Mouse (Mus musculus) stomach, embryonic 14.5 days (tissue): ENCODE measurements around the gene Prkcb. TPM values are rescaled to one million over a fixed set of nuclear protein-coding genes. Genes with fewer than 3 reads are reported as not detected.

ENCODE experiments used
- ATAC-seq: fragments of 200-750 bp; cut with Nextera tagmentation; 2 replicates; pipeline ENCODE4 v1.8.0; 2017; ENCODE audit warnings: low read depth, moderate TSS enrichment; ENCODE audit not compliant: insufficient number of reproducible peaks, insufficient read depth, low FRiP score
- H3K27ac ChIP-seq: fragments of 300-500 bp; sonication (generic); 2 replicates; pipeline ENCODE4 v1.5.1; 2014; ENCODE audit warnings: mild to moderate bottlenecking, low read length, moderate library complexity, mixed read lengths
- H3K27me3 ChIP-seq: fragments of 300-500 bp; sonication (generic); 2 replicates; pipeline ENCODE4 v1.6.1; 2014; ENCODE audit warnings: low read length, control low read depth, mixed read lengths; ENCODE audit not compliant: control insufficient read depth, insufficient read depth
- H3K36me3 ChIP-seq: fragments of 300-500 bp; sonication (generic); 2 replicates; pipeline ENCODE4 v1.6.1; 2014; ENCODE audit warnings: mild to moderate bottlenecking, control low read depth, low read length, moderate library complexity, mixed read lengths; ENCODE audit not compliant: control insufficient read depth, insufficient read depth
- H3K4me1 ChIP-seq: fragments of 300-500 bp; sonication (generic); 2 replicates; pipeline ENCODE4 v1.6.1; 2014; ENCODE audit warnings: low read length, control low read depth, mixed read lengths; ENCODE audit not compliant: control insufficient read depth, insufficient read depth
- H3K4me2 ChIP-seq: fragments of 300-500 bp; sonication (generic); replicated peaks from 2 replicates; pipeline ENCODE4 v1.6.1; 2014; ENCODE audit warnings: low read depth, low read length, control low read depth
- H3K4me3 ChIP-seq: fragments of 300-500 bp; sonication (generic); 2 replicates; pipeline ENCODE4 v1.5.1; 2014; ENCODE audit warnings: low read depth, low read length, control low read depth
- H3K9ac ChIP-seq: fragments of 300-500 bp; sonication (generic); replicated peaks from 2 replicates; pipeline ENCODE4 v1.6.1; 2014; ENCODE audit warnings: low read depth, mild to moderate bottlenecking, control low read depth, low read length, moderate library complexity, mixed read lengths
- H3K9me3 ChIP-seq: fragments of 300-500 bp; sonication (generic); 2 replicates; pipeline ENCODE4 v1.6.1; 2016; ENCODE audit warnings: low read depth, low read length, control low read depth; ENCODE audit not compliant: control insufficient read depth
- WGBS: fragments of 180-500 bp; shearing (Covaris S2); extraction: QIAGEN DNeasy Blood & Tissue Kit; methylation state at CpG from one replicate; pipeline ENCODE4 v1.1.7; 2014; 5-methylcytosine and 5-hydroxymethylcytosine counted together
- polyA plus RNA-seq: library from polyadenylated mRNA; unstranded; fragments of >200 nt; fragmentation: Nextera tagmentation; extraction: Ambion mirVana; gene quantifications from 2 replicates; pipeline ENCODE4 v1.2.1, GENCODE M21; 2014

Prkcb gene
- polyA plus RNA-seq, 1 experiment from 2014 or later, result 18.4 TPM

DNA sequence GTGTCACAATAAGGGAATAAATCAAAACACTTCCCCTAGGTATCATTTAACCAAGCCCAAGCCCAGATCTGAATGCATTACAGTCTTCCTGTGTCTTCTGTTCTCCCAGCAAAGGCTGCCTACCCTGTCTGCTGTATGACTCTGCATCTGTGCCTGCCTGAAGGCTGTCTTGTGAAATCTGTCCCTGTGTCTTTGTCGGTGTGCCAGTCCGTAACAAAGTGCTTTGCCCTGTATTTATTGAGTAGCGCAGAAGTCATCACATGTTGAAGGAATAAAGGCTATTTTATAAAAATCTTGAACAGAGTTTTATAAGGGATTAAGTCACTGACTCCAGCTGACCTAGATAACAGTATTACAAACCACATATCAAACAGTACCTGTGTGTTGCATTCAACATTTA is 368.1 kb downstream of the Prkcb start:
- H3K4me3 ChIP-seq, result no peak overlapping the region
- ATAC-seq, result no peak
- H3K27ac ChIP-seq, result no peak overlapping the region
- no peak overlapping the region for H3K4me2 ChIP-seq
- no peaks in the 10 kb centered on the region for H3K9me3 ChIP-seq
- H3K27me3 ChIP-seq, result no peaks in the 10 kb centered on the region
- no peaks in the 10 kb centered on the region for H3K36me3 ChIP-seq
- H3K4me1 ChIP-seq, result no peaks in the 10 kb centered on the region
- 91% methylated on average over 3 of the region's 3 CpGs for WGBS
- H3K9ac ChIP-seq, result no peak overlapping the region

DNA sequence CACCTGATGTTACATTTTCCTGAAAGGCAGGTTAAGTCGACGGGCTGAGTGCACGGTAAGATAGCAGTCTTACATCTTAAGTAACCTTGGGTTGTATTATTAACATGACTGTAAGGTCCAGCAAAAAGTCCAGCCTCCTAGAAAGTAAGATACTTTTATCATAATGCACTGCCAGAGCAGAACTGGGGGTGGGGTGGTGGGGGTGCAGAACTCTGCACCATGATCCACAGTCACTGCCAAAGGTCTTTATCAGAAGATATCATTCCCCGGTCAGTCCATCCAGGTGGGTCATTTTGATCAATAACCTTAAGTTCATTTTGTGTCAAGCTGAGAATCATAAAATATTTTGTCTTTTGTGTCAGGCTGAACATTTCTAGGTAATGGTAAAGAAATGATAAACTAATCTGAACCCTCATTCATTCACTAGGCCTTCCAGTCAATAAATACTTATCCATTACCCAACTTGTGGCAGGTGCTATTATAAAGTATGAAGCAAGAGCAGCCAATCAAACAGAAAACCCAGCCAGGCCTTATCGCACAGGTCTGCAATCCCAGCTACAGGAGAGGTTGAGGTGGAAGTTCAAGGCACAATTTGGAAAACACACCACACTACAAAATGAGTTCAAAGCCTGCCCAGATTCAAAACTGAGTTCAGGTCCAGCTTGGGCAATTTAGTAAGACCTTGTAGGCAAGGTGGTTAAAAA is 369.0 kb downstream of the Prkcb start:
- no peak overlapping the region for H3K9ac ChIP-seq
- ATAC-seq, result no peak
- H3K4me3 ChIP-seq, result no peak overlapping the region
- H3K36me3 ChIP-seq, result no peaks in the 10 kb centered on the region
- H3K4me1 ChIP-seq, result no peaks in the 10 kb centered on the region
- 78% methylated on average over 5 of the region's 5 CpGs for WGBS
- H3K9me3 ChIP-seq, result no peaks in the 10 kb centered on the region
- H3K4me2 ChIP-seq, result no peak overlapping the region
- no peaks in the 10 kb centered on the region for H3K27me3 ChIP-seq
- no peak overlapping the region for H3K27ac ChIP-seq

DNA sequence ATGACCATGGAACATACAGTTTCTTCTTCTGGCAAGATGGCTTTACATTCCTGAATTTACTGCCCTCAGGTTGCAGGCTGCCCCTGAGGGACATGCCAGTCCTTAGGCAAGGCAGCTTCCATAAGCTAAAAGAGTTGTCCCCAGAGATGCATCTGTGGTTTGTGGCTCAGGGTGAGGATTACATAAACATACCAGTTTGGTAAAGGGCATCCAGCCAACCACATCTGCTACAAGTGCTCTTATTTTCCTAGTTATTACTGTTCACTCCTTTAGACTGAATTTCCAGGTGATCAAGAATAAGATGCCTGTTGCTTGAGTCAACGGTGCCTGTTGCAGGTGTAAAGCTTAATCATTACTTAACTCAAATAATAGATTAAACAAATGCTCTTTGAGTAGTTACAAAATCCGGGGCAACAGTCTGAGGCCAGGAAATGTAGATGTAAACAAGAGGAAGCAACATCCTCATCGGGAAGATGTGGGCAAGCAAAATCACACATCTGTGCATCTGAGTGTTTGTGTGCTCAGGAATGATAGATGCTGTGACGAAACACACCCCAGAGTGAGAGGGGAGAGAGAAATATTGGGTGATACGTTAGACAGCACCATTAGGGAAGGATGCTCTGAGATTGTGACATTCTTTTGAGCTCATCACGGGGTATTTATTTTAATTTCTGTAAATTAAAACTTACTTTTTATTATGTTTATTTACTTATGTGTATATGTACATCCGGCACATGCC is 376.9 kb downstream of the Prkcb start:
- H3K4me3 ChIP-seq, result no peak overlapping the region
- no peaks in the 10 kb centered on the region for H3K36me3 ChIP-seq
- H3K9me3 ChIP-seq, result no peaks in the 10 kb centered on the region
- no peak overlapping the region for H3K27ac ChIP-seq
- ATAC-seq, result no peak
- no peaks in the 10 kb centered on the region for H3K27me3 ChIP-seq
- no peak overlapping the region for H3K4me2 ChIP-seq
- WGBS, result 57% methylated on average over 7 of the region's 7 CpGs
- H3K9ac ChIP-seq, result no peak overlapping the region
- H3K4me1 ChIP-seq, result no peaks in the 10 kb centered on the region

DNA sequence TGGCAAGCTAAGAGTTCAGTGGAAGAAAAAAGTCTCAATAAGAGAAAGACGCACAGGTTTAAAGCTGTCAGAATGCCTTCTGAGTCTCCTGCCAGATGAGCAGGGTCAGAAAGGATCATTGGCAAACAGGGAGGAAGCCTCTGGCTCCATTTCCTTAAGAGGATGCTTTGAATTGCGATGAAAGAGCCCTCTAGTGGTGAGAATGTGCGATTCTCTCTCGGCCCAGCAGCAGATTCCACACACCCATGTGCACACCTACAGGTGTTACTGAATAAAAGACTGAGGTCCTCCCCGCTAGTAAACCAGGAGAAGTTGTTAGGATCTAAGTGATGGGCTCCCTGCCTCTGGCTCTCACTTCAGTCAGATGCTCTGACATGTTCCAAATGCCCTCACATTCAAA is 379.4 kb downstream of the Prkcb start:
- Histone ChIP-seq H3K4me2 (no peak overlapping the region), H3K9me3 (no peaks in the 10 kb centered on the region), H3K27me3 (peaks cover 3% of the 10 kb centered on the region; the same call in 1 of the 2 replicates), H3K9ac (no peak overlapping the region), H3K36me3 (no peaks in the 10 kb centered on the region), H3K4me3 (no peak overlapping the region), H3K4me1 (no peaks in the 10 kb centered on the region), H3K27ac (no peak overlapping the region)
- WGBS, result 24% methylated on average over 5 of the region's 5 CpGs
- ATAC-seq, result no peak

DNA sequence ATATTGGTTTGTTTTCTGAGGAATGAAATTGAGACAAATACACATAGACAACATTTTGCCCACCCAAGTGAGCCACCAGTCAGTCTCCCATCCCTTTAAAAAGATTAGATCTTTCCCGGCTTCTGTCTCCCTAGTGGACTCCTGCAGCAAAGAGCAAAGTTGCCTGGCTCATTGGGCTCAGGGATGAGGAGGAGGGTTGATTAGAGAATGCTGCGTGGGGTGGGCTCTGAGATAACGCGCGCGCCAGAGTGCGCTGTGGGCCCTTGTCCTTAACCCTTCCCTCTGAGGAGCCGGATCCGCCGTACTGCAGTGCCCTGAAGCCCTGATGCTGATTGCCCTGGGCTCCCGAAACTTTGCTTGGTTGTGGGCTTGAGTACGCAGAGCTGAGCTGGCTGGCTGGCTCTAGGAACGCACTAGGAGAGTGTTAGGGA is 381.9 kb downstream of the Prkcb start, which contains the start of gene Cacng3:
Cacng3 (plus strand) TSS at position 51 of the 431 bp plus-strand sequence.
- H3K9ac ChIP-seq, result no peak within 1 kb of the TSS
- 0 out of 2 replicates have a peak, but pooled peaks have one; percentile 10 for ATAC-seq
- H3K4me2 ChIP-seq, result no peak within 1 kb of the TSS
- no peaks in the 10 kb centered on the region for H3K4me1 ChIP-seq
- H3K36me3 ChIP-seq, result no peaks in the 10 kb centered on the region
- no peak within 1 kb of the TSS for H3K4me3 ChIP-seq
- H3K27me3 ChIP-seq, result peaks cover 3% of the 10 kb centered on the region; the same call in 1 of the 2 replicates
- no peaks in the 10 kb centered on the region for H3K9me3 ChIP-seq
- 15% methylated on average over 13 of the region's 13 CpGs for WGBS
- no peak within 1 kb of the TSS for H3K27ac ChIP-seq

DNA sequence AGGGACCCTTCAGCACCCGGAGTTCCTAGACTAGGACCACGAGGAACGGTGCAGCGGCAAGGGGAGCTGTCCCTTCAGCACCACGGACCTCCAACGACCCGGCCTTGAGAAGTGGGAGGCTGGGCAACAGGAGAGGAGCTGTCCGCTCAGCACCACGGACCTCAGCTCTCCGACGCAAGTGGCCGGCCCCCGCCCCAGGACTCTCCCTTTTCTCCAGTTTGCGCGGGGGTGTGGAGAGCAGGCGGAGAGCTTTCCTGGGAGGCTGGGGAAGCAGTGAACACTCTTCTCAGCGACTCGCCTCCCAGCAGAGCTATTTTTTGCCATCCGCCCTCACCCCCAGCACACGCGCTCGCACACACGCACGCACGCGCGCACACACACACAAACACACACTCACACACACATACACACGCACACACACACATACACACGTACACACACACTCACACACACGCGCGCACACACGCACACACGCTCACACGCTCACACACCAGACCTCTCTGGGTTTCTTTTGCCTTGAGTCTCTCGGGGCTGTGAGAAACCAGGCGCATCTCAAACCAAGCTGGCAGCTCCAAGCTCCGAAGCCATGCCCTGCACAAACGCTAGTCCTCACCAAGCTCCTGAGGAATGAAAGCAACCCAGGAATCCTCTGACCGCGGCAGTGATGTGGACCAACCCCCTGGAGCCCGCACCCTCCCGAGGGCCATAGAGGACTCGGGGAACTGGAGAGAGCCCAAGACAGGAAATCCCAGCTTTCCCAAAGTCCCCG is 382.5 kb downstream of the Prkcb start:
- H3K9ac ChIP-seq, result no peak overlapping the region
- H3K4me2 ChIP-seq, result no peak overlapping the region
- H3K27ac ChIP-seq, result no peak overlapping the region
- no peaks in the 10 kb centered on the region for H3K9me3 ChIP-seq
- H3K4me1 ChIP-seq, result no peaks in the 10 kb centered on the region
- WGBS, result 9% methylated on average over 42 of the region's 45 CpGs
- H3K36me3 ChIP-seq, result no peaks in the 10 kb centered on the region
- no peak overlapping the region for H3K4me3 ChIP-seq
- ATAC-seq, result peak; percentile 89; the same call in 1 of the 2 replicates
- peaks cover 3% of the 10 kb centered on the region; the same call in 1 of the 2 replicates for H3K27me3 ChIP-seq

DNA sequence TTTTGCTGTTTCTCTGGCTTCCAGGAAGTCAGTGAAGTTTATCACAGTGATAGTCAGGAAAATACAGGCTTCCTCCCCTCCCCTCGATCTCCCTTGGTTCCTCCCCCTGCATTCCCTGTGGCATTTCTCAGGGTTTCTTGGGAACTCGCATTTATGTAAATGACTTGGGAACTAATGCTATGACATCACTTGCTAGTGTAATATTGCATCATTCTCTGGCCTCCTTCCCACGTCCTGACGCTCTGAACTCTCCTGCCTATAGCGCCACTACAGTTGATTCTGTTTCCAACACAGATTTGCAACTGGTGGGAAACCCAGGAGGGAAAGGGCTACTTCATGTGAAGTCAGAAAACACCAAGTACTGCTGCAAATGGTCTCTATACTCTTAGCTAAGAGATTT is 384.4 kb downstream of the Prkcb start:
- 53% methylated on average over 5 of the region's 5 CpGs for WGBS
- H3K4me3 ChIP-seq, result no peak overlapping the region
- H3K4me1 ChIP-seq, result no peaks in the 10 kb centered on the region
- H3K4me2 ChIP-seq, result no peak overlapping the region
- H3K9me3 ChIP-seq, result no peaks in the 10 kb centered on the region
- no peak overlapping the region for H3K9ac ChIP-seq
- H3K27me3 ChIP-seq, result peaks cover 3% of the 10 kb centered on the region; the same call in 1 of the 2 replicates
- no peak for ATAC-seq
- H3K27ac ChIP-seq, result no peak overlapping the region
- no peaks in the 10 kb centered on the region for H3K36me3 ChIP-seq

DNA sequence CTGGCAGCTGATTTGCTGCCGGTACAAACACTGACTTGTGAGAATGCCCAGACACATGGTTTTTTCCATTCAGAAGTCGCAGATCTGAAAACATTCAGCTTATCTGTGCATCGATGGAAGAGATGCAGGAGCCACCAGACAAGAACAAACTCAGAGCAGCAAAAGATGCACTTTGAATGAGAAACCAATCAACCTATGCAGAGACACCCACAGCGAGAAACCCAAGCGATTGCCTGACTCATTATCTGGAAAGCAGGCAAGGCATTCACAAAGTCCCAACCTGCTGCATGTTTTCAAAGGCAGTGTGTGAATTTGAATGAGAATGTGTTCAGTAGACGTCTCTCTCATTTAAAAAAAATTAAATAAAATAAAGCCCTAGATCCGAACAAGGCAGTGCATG is 386.7 kb downstream of the Prkcb start:
- WGBS, result 81% methylated on average over 7 of the region's 7 CpGs
- no peaks in the 10 kb centered on the region for H3K36me3 ChIP-seq
- peaks cover 3% of the 10 kb centered on the region; the same call in 1 of the 2 replicates for H3K27me3 ChIP-seq
- no peak overlapping the region for H3K4me2 ChIP-seq
- no peaks in the 10 kb centered on the region for H3K9me3 ChIP-seq
- H3K9ac ChIP-seq, result no peak overlapping the region
- no peak for ATAC-seq
- no peaks in the 10 kb centered on the region for H3K4me1 ChIP-seq
- no peak overlapping the region for H3K27ac ChIP-seq
- no peak overlapping the region for H3K4me3 ChIP-seq
